Mouse (Mus musculus): ENCODE measurements around the gene Cd3eap.

Gene Cd3eap

DNA sequence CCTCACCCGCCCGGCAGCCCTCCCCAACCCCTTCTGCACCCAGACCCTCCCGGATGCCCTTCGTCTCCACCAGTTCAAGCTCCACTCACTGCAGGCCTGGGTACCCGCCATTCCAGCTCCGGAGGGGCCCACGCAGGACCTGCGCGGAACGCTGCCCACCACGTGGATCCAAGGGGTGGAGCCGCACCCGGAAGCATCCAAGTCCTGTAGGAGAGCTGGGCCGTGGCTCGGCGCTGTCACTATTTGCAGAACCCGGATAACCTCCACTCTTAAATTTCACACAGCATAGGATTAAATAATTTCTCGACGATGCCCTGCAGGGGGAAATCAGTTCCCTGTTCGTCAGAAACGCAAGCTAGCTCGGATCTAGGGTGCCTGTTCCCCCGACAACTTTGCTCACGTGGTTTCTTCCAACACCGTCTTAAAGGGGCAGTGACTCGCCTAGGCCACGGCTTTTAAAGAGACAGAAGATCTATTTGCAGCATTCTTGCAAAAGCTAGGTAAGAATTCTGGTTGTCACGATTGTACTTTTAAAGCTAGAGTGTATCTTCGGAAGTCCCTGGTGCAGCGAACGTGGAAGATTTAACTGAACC lies at the start of gene Cd3eap, which contains the start of gene Ppp1r13l:
Gene Cd3eap, minus strand, starts transcription at position 185 of the 593 bp plus-strand sequence.
Gene Ppp1r13l, plus strand, starts transcription at position 451 of the 593 bp plus-strand sequence.
- peak; percentile 88 for DNase-seq

- peak; percentile 93 for DNase-seq
Measured at GRCm38 (mm10) chr7:19405417-19405816, 46.1 kb upstream of the Cd3eap start.

GRCm38 (mm10) chr7:19404476-19404875 lies 45.2 kb upstream of the Cd3eap start, which contains the start of gene Ckm:
TSS of gene Ckm (plus strand) at chr7:19404776.
- DNase-seq, result no peak

- DNase-seq, result peak; percentile 96
Measured at GRCm38 (mm10) chr7:19403731-19404296, 44.5 kb upstream of the Cd3eap start, which contains the start of gene Klc3. TSS of gene Klc3 (minus strand) at chr7:19404104.

GRCm38 (mm10) chr7:19402535-19403112 lies 43.3 kb upstream of the Cd3eap start:
- DNase-seq, result no peak

DNA sequence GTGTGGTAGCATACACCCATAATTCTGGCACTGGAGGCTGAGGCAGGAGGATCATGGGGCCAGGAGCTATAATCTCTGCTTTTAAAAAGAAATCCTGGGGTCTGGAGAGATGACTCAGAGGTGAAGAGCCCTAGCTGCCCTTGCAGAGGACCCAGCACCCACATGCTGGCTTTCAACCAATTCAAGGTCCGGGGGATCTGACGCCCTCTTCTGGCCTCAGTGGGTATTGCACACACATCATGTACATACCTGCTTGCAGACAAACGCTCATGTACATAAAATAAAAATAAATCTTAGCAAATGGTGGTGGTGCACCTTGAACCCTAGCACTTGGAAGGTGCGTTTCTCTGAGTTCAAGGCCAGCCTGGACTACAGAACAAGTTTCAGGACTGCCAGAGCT lies 41.7 kb upstream of the Cd3eap start:
- no peak for DNase-seq

GRCm38 (mm10) chr7:19399496-19400280 lies 40.4 kb upstream of the Cd3eap start:
- DNase-seq, result peak; percentile 84

DNA sequence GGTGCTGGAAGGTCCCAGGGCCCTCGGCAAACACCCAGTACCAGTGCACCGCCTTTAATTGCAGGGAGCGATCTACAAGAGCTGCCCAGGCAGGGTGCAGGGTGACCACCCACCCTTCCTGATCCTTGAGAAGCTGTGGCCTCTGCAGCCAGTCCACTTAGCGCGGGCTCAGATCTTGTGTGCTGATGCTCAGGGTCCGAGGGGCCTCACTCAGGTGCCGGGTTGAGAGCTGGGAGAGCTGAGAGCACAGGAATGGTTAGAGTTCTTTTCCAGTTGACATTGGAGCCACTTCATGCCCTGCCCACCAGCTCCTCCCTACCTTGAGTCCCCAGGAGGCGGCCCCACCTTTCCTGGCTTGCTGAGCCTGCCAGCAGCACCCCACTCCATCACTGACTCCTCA lies 35.2 kb upstream of the Cd3eap start:
- DNase-seq, result no peak

DNA sequence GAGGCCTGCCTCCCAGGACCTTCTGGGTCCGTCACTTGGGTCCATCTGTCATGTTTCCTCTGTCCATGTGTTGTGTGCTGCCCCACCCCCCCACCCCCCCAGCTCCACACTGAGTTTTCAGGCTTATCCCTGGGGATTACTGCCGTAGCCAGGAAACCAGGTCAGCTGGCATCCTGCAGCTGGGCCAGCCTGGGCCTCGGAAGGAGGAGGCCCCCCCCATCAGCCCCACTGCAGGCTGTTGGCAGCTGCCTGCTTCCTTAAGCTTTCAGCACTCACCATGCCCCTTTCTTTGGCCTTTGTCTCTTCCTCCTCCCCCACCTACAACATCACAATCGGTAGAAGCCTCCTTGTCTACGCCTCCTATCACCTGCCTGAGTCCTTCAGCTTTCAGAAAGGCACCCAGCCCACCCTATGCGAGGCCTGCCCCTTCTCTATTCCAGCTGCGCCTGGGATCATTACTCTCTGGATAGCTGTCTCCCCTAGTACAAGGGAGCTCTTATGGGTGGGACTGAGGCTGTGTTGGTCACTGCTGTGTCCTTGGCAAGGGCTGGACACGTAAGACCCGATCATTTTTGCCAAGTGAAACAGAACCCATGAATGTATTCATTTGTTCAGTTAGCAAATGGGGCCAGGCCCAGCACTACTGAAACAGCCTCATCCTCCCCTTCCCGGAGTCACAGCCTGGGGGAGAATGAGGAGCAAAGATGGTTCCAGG lies 29.6 kb upstream of the Cd3eap start:
- no peak for DNase-seq

GRCm38 (mm10) chr7:19383708-19384107 lies 24.4 kb upstream of the Cd3eap start:
- DNase-seq, result no peak

GRCm38 (mm10) chr7:19382166-19382541 lies 22.9 kb upstream of the Cd3eap start:
- DNase-seq, result peak; percentile 60

DNA sequence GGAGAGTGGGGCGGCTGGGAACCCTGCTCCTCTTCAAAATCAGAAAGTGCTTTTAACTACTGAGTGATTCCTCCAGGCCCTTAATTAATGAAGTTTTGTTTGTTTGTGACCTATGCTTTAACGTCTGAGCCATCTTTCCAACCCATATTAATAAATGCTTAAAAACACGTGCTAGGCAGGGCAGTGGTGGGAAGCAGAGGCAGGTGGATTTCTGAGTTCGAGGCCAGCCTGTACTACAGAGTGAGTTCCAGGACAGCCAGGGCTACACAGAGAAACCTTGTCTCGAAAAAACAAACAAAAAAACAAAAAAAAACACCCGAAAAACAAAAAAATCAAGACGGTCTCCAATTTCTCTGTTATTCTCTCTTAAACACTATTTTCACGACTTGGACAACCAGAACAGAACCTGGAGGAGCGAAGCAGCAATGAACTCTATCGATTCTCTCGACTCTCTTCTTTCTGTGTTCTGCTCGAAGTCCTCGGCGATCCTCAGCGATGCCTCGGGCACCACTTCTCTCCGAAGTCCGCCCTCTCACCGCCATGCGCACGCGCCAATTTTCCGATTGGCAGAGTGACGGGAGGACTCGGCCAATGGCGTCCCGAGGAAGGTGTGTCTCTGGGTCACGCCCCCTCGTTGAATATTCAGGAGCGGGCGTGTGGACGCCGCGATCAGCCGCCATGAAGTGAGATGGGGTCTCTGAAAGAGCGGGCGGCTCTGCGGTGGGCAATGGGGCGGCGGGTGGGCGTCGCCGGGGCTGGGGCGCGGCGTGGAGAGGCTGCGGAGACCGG lies 22.3 kb upstream of the Cd3eap start, which contains the start of gene Ercc2:
Gene Ercc2, plus strand, starts transcription at position 634 of the 789 bp plus-strand sequence.
- peak; percentile 99 for DNase-seq

- no peak for DNase-seq
Measured at GRCm38 (mm10) chr7:19378049-19378448, 18.8 kb upstream of the Cd3eap start.

- no peak for DNase-seq
Measured at GRCm38 (mm10) chr7:19376019-19376418, 16.7 kb upstream of the Cd3eap start.

DNA sequence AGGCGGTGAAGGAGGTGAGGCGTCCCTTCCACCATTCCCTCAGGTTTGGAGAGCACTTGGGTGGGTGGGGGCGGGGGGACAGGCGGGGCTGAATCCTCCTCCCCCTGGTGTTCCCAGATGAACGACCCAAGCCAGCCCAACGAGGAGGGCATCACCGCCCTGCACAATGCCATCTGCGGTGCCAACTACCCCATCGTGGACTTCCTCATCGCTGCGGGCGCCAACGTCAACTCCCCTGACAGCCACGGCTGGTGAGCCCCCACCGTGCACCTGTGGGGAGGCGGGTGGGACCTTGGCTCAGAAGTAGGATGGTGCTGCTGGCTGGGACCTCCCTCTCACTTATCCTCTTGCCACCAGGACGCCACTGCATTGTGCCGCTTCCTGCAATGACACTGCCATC lies 16.1 kb upstream of the Cd3eap start:
- DNase-seq, result peak; percentile 12

GRCm38 (mm10) chr7:19373367-19373766 lies 14.1 kb upstream of the Cd3eap start:
- no peak for DNase-seq

- peak; percentile 90 for DNase-seq
Measured at GRCm38 (mm10) chr7:19369823-19370425, 10.6 kb upstream of the Cd3eap start.

DNA sequence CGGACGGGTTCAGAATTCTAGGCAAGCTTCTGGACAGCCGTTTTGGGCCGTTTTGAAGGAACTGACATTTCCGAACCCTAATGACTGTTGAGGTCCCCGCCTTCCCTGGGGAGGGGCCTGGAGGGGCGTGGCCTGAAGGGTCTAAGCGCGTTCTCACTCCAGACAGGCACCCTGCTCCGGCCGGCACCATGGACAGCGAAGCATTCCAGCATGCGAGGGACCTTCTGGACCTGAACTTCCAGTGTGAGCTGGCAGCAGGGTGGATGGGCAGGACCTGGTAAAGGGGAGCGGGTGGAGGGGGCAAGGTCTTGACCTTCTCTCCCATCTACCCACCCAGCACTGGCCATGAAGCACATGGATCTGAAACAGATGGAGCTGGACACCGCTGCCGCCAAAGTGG lies 9.1 kb upstream of the Cd3eap start:
- no peak for DNase-seq

GRCm38 (mm10) chr7:19365376-19365775 lies 6.1 kb upstream of the Cd3eap start:
- no peak for DNase-seq

- peak; percentile 86 for DNase-seq
Measured at GRCm38 (mm10) chr7:19363881-19364280, 4.6 kb upstream of the Cd3eap start.

DNA sequence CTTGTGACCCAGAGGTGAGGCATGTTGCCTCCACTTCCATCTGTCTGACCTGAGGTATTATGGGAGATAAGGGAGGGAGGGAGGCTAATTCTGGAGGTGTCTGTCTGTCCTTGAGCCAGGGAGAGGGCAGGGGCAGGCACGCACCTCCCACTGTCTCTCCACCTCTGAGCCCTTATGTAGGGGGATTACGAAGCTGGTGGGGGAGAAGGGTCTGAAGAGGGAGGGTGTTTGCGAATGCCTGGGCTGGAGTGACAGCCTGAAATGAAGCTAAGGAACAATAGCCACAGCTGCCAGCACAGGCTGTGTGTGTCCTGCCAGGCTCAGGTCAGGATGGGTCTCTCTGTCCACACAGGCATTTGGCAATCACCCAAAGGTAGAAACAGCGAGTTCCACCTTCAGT lies 3.0 kb upstream of the Cd3eap start:
- no peak for DNase-seq
